Mouse (Mus musculus): ENCODE data around the gene Pde10a. TPM values are rescaled to one million over a fixed set of nuclear protein-coding genes. Genes with fewer than 3 reads are reported as not detected.

Pde10a gene
- polyA plus RNA-seq, 1 experiment from 2014 or later, result 12.5 TPM

DNA sequence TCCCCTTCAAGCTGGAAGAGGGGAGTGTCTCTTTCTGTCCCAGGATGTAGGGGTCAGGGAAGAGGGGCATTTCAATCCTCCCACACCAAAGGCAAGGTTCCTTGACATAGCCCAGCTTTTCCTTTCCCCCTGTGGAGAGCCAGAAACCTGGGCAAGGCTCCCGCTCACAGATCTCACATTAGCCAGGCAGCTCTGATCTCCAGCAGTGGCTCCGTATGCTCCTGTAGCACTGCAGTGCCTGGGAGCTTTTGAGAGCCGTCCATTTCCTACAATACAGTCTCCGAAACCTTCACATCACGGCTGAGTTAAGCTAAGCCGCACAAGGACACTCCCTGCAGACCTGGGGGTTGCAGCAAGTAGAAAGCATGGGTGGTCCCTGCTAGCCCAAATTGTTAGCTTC is 29.0 kb downstream of the Pde10a start:
- no peaks in the 10 kb centered on the region for H3K9me3 ChIP-seq (replicated peaks)
- H3K4me3 ChIP-seq (replicated peaks), result no peak overlapping the region
- no peaks in the 10 kb centered on the region for H3K27me3 ChIP-seq (replicated peaks)
- no peak for ATAC-seq (ENCODE audit: low FRiP score)
- H3K4me1 ChIP-seq, result no peaks in the 10 kb centered on the region
- no peak overlapping the region for H3K9ac ChIP-seq (replicated peaks)
- 88% methylated on average over 6 of the region's 6 CpGs for WGBS
- H3K27ac ChIP-seq (replicated peaks), result no peak overlapping the region
- H3K36me3 ChIP-seq, result no peaks in the 10 kb centered on the region
- no peak overlapping the region for H3K4me2 ChIP-seq

- no peaks in the 10 kb centered on the region for H3K9me3 ChIP-seq (replicated peaks)
- no peaks in the 10 kb centered on the region for H3K36me3 ChIP-seq
- H3K4me2 ChIP-seq, result no peak overlapping the region
- no peaks in the 10 kb centered on the region for H3K27me3 ChIP-seq (replicated peaks)
- H3K27ac ChIP-seq (replicated peaks), result no peak overlapping the region
- H3K4me1 ChIP-seq, result no peaks in the 10 kb centered on the region
- ATAC-seq (ENCODE audit: low FRiP score), result no peak
- H3K4me3 ChIP-seq (replicated peaks), result no peak overlapping the region
- 87% methylated on average over 9 of the region's 9 CpGs for WGBS
- no peak overlapping the region for H3K9ac ChIP-seq (replicated peaks)
Measured at GRCm38 (mm10) chr17:8555785-8556184, 30.6 kb downstream of the Pde10a start.

DNA sequence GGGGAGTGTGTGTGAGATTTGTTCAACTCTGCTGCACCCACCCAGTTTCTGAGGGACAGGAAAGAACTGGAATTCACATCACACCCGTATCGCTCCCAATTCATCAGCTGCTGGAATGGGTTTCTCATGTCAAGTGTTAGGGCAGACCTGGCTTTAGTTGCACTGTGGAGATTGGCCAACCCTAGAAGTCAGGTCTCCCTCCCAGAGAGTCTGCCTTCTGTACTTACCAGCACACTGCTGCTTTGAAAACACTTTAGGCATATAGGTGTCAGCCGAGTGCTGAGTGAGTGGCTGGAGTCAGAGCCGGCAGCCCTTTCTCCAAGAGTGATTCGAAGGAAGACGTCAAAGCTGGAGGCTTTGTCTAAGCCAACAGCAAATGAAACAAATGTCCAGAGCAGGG is 31.1 kb downstream of the Pde10a start:
- no peak overlapping the region for H3K27ac ChIP-seq (replicated peaks)
- H3K4me3 ChIP-seq (replicated peaks), result no peak overlapping the region
- H3K4me2 ChIP-seq, result no peak overlapping the region
- no peaks in the 10 kb centered on the region for H3K36me3 ChIP-seq
- 89% methylated on average over 6 of the region's 6 CpGs for WGBS
- ATAC-seq (ENCODE audit: low FRiP score), result no peak
- no peaks in the 10 kb centered on the region for H3K9me3 ChIP-seq (replicated peaks)
- H3K4me1 ChIP-seq, result no peaks in the 10 kb centered on the region
- H3K27me3 ChIP-seq (replicated peaks), result no peaks in the 10 kb centered on the region
- H3K9ac ChIP-seq (replicated peaks), result no peak overlapping the region

GRCm38 (mm10) chr17:8557926-8558325 is 32.8 kb downstream of the Pde10a start:
- WGBS, result 87% methylated on average over 8 of the region's 8 CpGs
- H3K9me3 ChIP-seq (replicated peaks), result no peaks in the 10 kb centered on the region

DNA sequence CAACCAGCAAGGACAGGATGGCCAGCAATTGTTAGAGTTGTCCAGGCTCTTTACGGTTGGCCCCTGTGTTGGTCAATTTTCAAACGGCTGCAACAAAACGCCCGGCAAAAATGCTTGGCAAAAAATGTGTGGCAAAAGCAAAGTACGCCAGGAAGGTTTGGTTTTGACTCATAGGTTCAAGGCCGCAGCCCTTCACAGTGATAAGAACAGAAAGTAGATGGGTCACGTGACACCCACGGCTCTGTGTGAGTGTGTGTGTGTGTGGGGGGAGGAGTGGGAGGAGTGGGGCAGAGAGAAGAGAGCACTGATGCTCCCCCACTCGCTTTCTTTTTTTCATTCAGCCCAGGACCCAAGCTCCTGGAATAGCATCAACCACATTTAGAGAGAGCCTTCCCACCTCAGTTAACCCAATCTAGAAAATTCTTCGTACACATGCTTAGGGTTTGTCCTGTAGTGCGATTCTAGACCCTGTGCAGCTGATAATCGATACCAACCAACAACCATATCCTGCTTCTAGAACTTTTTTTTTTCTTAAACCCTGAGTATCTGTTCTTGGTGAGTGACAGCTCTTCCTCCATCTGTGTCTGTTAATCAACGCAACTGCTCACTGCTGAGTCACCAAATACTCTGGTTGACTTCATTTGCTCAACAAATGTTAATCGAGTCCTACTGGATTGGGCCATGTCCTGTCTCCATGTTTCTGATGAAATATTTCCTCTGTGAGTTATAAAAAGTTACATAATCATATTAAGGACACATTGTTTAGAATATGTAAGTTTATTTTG is 37.1 kb downstream of the Pde10a start:
- ATAC-seq (ENCODE audit: low FRiP score), result no peak
- Histone ChIP-seq H3K4me3 (replicated peaks) (no peak overlapping the region), H3K27me3 (replicated peaks) (no peaks in the 10 kb centered on the region), H3K36me3 (no peaks in the 10 kb centered on the region), H3K27ac (replicated peaks) (no peak overlapping the region), H3K9me3 (replicated peaks) (no peaks in the 10 kb centered on the region), H3K9ac (replicated peaks) (no peak overlapping the region), H3K4me1 (no peaks in the 10 kb centered on the region), H3K4me2 (no peak overlapping the region)
- WGBS, result 71% methylated on average over 14 of the region's 14 CpGs

More at GRCm38 (mm10) chr17:8557926-8558325, 32.8 kb downstream of the Pde10a start:
- no peaks in the 10 kb centered on the region for H3K27me3 ChIP-seq (replicated peaks)
- H3K27ac ChIP-seq (replicated peaks), result no peak overlapping the region
- no peaks in the 10 kb centered on the region for H3K4me1 ChIP-seq
- no peak for ATAC-seq (ENCODE audit: low FRiP score)
- no peak overlapping the region for H3K9ac ChIP-seq (replicated peaks)
- H3K36me3 ChIP-seq, result no peaks in the 10 kb centered on the region
- no peak overlapping the region for H3K4me2 ChIP-seq
- H3K4me3 ChIP-seq (replicated peaks), result no peak overlapping the region

DNA sequence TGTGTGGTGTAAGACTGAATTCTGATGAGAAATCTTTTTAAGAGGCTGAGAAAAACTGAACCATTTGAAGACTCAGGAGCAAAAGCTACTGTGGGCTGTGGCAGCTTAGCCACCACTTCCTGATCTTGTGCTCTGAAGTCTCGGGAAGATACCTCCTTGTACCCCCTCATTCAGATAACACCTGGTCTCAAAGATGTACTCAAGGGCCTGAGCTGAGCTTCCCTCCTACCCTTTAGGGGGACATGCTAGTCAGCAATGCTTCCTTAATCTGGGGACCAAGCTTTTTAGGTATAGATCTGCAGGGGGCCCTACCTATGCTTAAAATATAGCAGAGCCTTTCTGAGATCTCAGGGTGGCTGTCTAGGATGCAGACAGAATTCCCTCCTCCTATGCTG is 37.7 kb downstream of the Pde10a start:
- Histone ChIP-seq H3K36me3 (no peaks in the 10 kb centered on the region), H3K9me3 (replicated peaks) (no peaks in the 10 kb centered on the region), H3K4me1 (no peaks in the 10 kb centered on the region), H3K4me2 (no peak overlapping the region), H3K27ac (replicated peaks) (no peak overlapping the region), H3K4me3 (replicated peaks) (no peak overlapping the region), H3K9ac (replicated peaks) (no peak overlapping the region), H3K27me3 (replicated peaks) (no peaks in the 10 kb centered on the region)
- ATAC-seq (ENCODE audit: low FRiP score), result no peak
- 96% methylated on average over 1 of the region's 1 CpGs for WGBS

- no peaks in the 10 kb centered on the region for H3K27me3 ChIP-seq (replicated peaks)
- no peak within 1 kb of the TSS for H3K27ac ChIP-seq (replicated peaks)
- no peak for ATAC-seq (ENCODE audit: low FRiP score)
- H3K9me3 ChIP-seq (replicated peaks), result no peaks in the 10 kb centered on the region
- H3K4me2 ChIP-seq, result no peak within 1 kb of the TSS
- no peak within 1 kb of the TSS for H3K9ac ChIP-seq (replicated peaks)
- no peaks in the 10 kb centered on the region for H3K4me1 ChIP-seq
- no peaks in the 10 kb centered on the region for H3K36me3 ChIP-seq
- H3K4me3 ChIP-seq (replicated peaks), result no peak within 1 kb of the TSS
- 90% methylated on average over 6 of the region's 6 CpGs for WGBS
Measured at GRCm38 (mm10) chr17:8566850-8567249, 41.7 kb downstream of the Pde10a start, which contains the start of gene Gm17087. Gene Gm17087 (minus strand): TSS chr17:8566950.

- no peaks in the 10 kb centered on the region for H3K4me1 ChIP-seq
- no peak overlapping the region for H3K9ac ChIP-seq (replicated peaks)
- no peaks in the 10 kb centered on the region for H3K36me3 ChIP-seq
- H3K27me3 ChIP-seq (replicated peaks), result no peaks in the 10 kb centered on the region
- no peak overlapping the region for H3K4me3 ChIP-seq (replicated peaks)
- no peak for ATAC-seq (ENCODE audit: low FRiP score)
- no peaks in the 10 kb centered on the region for H3K9me3 ChIP-seq (replicated peaks)
- WGBS, result 80% methylated on average over 8 of the region's 8 CpGs
- no peak overlapping the region for H3K27ac ChIP-seq (replicated peaks)
- H3K4me2 ChIP-seq, result no peak overlapping the region
Measured at GRCm38 (mm10) chr17:8573542-8574260, 48.5 kb downstream of the Pde10a start.

- Histone ChIP-seq H3K36me3 (no peaks in the 10 kb centered on the region), H3K4me2 (no peak overlapping the region), H3K9me3 (replicated peaks) (no peaks in the 10 kb centered on the region), H3K9ac (replicated peaks) (no peak overlapping the region), H3K4me1 (no peaks in the 10 kb centered on the region), H3K27me3 (replicated peaks) (no peaks in the 10 kb centered on the region), H3K4me3 (replicated peaks) (no peak overlapping the region), H3K27ac (replicated peaks) (no peak overlapping the region)
- WGBS, result 66% methylated on average over 3 of the region's 3 CpGs
- ATAC-seq (ENCODE audit: low FRiP score), result no peak
Measured at GRCm38 (mm10) chr17:8580360-8580759, 55.2 kb downstream of the Pde10a start.

DNA sequence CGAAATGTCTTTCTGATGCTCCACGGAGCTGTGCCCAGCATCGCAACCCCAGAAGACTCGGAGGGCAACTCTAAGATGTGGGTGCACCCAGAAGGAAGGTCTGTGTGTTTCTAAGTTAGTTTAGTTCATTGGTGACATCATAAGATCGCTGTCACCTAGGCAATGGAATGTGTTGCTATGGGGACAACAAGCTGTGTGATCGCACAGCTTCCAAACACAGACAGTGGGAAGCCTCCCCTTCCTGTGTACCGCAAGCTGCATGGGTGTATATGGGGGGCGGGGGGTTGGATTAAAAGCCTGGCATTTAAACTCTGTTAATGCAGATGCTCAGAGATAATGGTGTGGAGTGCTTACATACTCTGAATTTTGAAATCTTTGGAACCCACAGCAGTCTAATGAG is 56.4 kb downstream of the Pde10a start:
- Histone ChIP-seq H3K36me3 (no peaks in the 10 kb centered on the region), H3K27me3 (replicated peaks) (no peaks in the 10 kb centered on the region), H3K4me3 (replicated peaks) (no peak overlapping the region), H3K9me3 (replicated peaks) (no peaks in the 10 kb centered on the region), H3K9ac (replicated peaks) (no peak overlapping the region), H3K27ac (replicated peaks) (no peak overlapping the region), H3K4me2 (no peak overlapping the region), H3K4me1 (no peaks in the 10 kb centered on the region)
- WGBS, result 63% methylated on average over 8 of the region's 8 CpGs
- no peak for ATAC-seq (ENCODE audit: low FRiP score)

- Histone ChIP-seq H3K9ac (replicated peaks) (0 out of 2 replicates have a peak overlapping the region, but pooled peaks have one; percentile 4), H3K9me3 (replicated peaks) (no peaks in the 10 kb centered on the region; the same call in 1 of the 2 replicates), H3K4me1 (0 out of 2 replicates have a peak, but pooled peaks cover 9% of the 10 kb centered on the region), H3K36me3 (no peaks in the 10 kb centered on the region), H3K4me2 (peak overlapping the region; percentile 51), H3K4me3 (replicated peaks) (peak overlapping the region; percentile 11), H3K27ac (replicated peaks) (no peak overlapping the region), H3K27me3 (replicated peaks) (0 out of 2 replicates have a peak, but pooled peaks cover 8% of the 10 kb centered on the region)
- WGBS, result 17% methylated on average over 22 of the region's 22 CpGs
- ATAC-seq (ENCODE audit: low FRiP score), result peak; percentile 84
Measured at GRCm38 (mm10) chr17:8592427-8593277, 67.5 kb downstream of the Pde10a start.

Data from neural tube, embryonic 15.5 days (tissue).